Mouse (Mus musculus): ENCODE measurements at regions not wholly inside any gene's neighbourhood (a gene's known extent, or its start where the extent isn't known, plus 50 kb on each side); places are given as distances from the start of the nearest gene placed in this dataset.

GRCm38 (mm10) chr12:107120486-107121186 is 367.8 kb upstream of the 3110018I06Rik start:
- H3K4me1 ChIP-seq (replicated peaks; ENCODE audit: control insufficient read depth, insufficient read depth, low read length), result no peaks in the 10 kb centered on the region
- no peak overlapping the region for H3K27ac ChIP-seq (ENCODE audit: low read length)
- H3K4me3 ChIP-seq (replicated peaks; ENCODE audit: low read length), result no peak overlapping the region
- no peak overlapping the region for H3K4me2 ChIP-seq (ENCODE audit: low read length)
- H3K9ac ChIP-seq (replicated peaks; ENCODE audit: low read depth, low read length), result no peak overlapping the region
- no peaks in the 10 kb centered on the region for H3K36me3 ChIP-seq (ENCODE audit: control insufficient read depth, insufficient read depth)
- WGBS, result 91% methylated on average over 21 of the region's 21 CpGs
- H3K27me3 ChIP-seq (replicated peaks; ENCODE audit: control insufficient read depth, insufficient read depth, low read length), result no peaks in the 10 kb centered on the region
- H3K9me3 ChIP-seq (ENCODE audit: control insufficient read depth, low read length), result no peaks in the 10 kb centered on the region
- ATAC-seq, result no peak

DNA sequence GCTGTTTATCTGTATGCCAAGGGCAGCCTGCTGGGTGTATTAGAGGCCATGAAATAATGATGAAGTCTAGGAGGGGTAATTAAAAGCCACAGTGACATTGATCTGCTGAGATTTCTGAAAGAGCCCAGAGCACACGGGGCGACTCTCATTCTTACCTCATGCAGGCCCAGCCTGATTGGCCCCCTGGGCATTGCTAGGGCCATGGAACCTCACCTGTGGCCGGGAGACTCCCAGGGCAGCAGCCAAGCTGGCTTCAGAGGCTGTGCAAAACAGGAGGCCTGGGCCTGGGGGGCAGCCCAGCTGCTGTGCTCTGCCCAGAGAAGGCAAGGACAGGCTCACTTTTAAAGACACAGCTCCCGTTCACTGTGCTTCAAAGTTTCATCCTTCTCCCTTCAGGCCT is 366.4 kb upstream of the 3110018I06Rik start:
- WGBS, result 42% methylated on average over 4 of the region's 4 CpGs
- H3K9ac ChIP-seq (replicated peaks; ENCODE audit: low read depth, low read length), result no peak overlapping the region
- ATAC-seq, result no peak
- no peak overlapping the region for H3K27ac ChIP-seq (ENCODE audit: low read length)
- H3K9me3 ChIP-seq (ENCODE audit: control insufficient read depth, low read length), result no peaks in the 10 kb centered on the region
- H3K4me3 ChIP-seq (replicated peaks; ENCODE audit: low read length), result no peak overlapping the region
- H3K27me3 ChIP-seq (replicated peaks; ENCODE audit: control insufficient read depth, insufficient read depth, low read length), result no peaks in the 10 kb centered on the region
- no peaks in the 10 kb centered on the region for H3K4me1 ChIP-seq (replicated peaks; ENCODE audit: control insufficient read depth, insufficient read depth, low read length)
- H3K36me3 ChIP-seq (ENCODE audit: control insufficient read depth, insufficient read depth), result no peaks in the 10 kb centered on the region
- H3K4me2 ChIP-seq (ENCODE audit: low read length), result no peak overlapping the region

DNA sequence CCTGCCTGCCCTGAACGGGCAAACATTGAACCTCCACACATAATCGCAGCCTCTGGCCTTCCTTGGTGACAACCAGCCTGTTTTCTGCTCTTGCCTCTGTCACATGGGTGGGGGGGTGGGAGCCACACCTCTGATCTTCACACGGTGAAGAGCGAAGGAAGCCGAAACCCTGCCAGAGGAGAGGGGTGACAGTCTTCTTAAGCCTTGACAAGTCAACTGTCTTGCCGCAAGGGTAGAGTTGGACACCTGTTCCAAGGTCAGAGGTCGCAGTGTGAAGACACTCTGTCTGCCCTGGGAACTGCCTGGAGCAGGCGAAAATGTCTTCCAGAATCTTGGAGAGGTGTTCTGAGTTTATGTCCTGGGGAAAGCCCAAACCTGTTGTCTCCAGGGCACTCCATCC is 364.8 kb upstream of the 3110018I06Rik start:
- 89% methylated on average over 8 of the region's 8 CpGs for WGBS
- Histone ChIP-seq H3K27ac (ENCODE audit: low read length) (no peak overlapping the region), H3K9ac (replicated peaks; ENCODE audit: low read depth, low read length) (no peak overlapping the region), H3K36me3 (ENCODE audit: control insufficient read depth, insufficient read depth) (no peaks in the 10 kb centered on the region), H3K4me3 (replicated peaks; ENCODE audit: low read length) (no peak overlapping the region), H3K4me2 (ENCODE audit: low read length) (no peak overlapping the region), H3K4me1 (replicated peaks; ENCODE audit: control insufficient read depth, insufficient read depth, low read length) (no peaks in the 10 kb centered on the region), H3K27me3 (replicated peaks; ENCODE audit: control insufficient read depth, insufficient read depth, low read length) (no peaks in the 10 kb centered on the region), H3K9me3 (ENCODE audit: control insufficient read depth, low read length) (no peaks in the 10 kb centered on the region)
- no peak for ATAC-seq

DNA sequence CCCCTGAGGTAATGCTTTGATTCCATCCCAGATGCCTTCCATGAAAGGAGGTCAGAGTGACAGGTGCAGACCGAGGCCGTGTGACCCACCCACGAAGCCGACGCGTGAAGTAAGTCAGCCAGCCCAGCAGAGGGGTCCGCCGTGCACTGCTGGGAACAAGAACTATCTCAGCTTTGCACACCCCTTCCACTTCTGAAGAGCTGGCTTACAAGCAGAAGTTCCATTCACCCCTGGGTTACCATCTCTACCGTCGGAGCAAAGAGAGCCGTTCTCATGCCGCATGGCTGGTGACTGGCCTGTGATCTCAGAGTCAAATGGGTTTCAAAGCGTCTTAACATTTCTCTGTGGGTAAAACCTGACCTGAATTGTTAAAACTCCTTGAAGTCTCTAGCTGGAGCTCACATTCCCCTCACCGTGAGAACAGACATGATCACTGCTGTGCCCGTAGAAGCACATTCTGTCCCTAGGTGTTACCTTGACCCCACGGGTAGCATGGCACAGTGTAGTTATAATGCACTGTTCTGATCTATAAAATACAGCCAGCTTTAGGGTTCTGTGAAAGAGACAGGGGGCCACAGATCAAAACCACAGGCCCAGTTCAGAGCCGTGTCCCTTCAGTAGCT is 364.1 kb upstream of the 3110018I06Rik start:
- no peaks in the 10 kb centered on the region for H3K4me1 ChIP-seq (replicated peaks; ENCODE audit: control insufficient read depth, insufficient read depth, low read length)
- no peak overlapping the region for H3K4me2 ChIP-seq (ENCODE audit: low read length)
- ATAC-seq, result no peak
- H3K9me3 ChIP-seq (ENCODE audit: control insufficient read depth, low read length), result no peaks in the 10 kb centered on the region
- H3K4me3 ChIP-seq (replicated peaks; ENCODE audit: low read length), result no peak overlapping the region
- WGBS, result 89% methylated on average over 17 of the region's 17 CpGs
- no peak overlapping the region for H3K27ac ChIP-seq (ENCODE audit: low read length)
- H3K9ac ChIP-seq (replicated peaks; ENCODE audit: low read depth, low read length), result no peak overlapping the region
- no peaks in the 10 kb centered on the region for H3K27me3 ChIP-seq (replicated peaks; ENCODE audit: control insufficient read depth, insufficient read depth, low read length)
- no peaks in the 10 kb centered on the region for H3K36me3 ChIP-seq (ENCODE audit: control insufficient read depth, insufficient read depth)

- WGBS, result 33% methylated on average over 7 of the region's 7 CpGs
- Histone ChIP-seq H3K4me1 (replicated peaks; ENCODE audit: control insufficient read depth, insufficient read depth, low read length) (no peaks in the 10 kb centered on the region), H3K36me3 (ENCODE audit: control insufficient read depth, insufficient read depth) (no peaks in the 10 kb centered on the region), H3K9me3 (ENCODE audit: control insufficient read depth, low read length) (no peaks in the 10 kb centered on the region), H3K4me2 (ENCODE audit: low read length) (no peak overlapping the region), H3K9ac (replicated peaks; ENCODE audit: low read depth, low read length) (no peak overlapping the region), H3K27me3 (replicated peaks; ENCODE audit: control insufficient read depth, insufficient read depth, low read length) (no peaks in the 10 kb centered on the region), H3K27ac (ENCODE audit: low read length) (no peak overlapping the region), H3K4me3 (replicated peaks; ENCODE audit: low read length) (no peak overlapping the region)
- ATAC-seq, result no peak
These were observed 363.2 kb upstream of the 3110018I06Rik start for GRCm38 (mm10) chr12:107125201-107125600.

- H3K36me3 ChIP-seq (ENCODE audit: control insufficient read depth, insufficient read depth), result no peaks in the 10 kb centered on the region
- no peaks in the 10 kb centered on the region for H3K27me3 ChIP-seq (replicated peaks; ENCODE audit: control insufficient read depth, insufficient read depth, low read length)
- H3K9ac ChIP-seq (replicated peaks; ENCODE audit: low read depth, low read length), result no peak overlapping the region
- no peak overlapping the region for H3K27ac ChIP-seq (ENCODE audit: low read length)
- 90% methylated on average over 10 of the region's 10 CpGs for WGBS
- no peaks in the 10 kb centered on the region for H3K4me1 ChIP-seq (replicated peaks; ENCODE audit: control insufficient read depth, insufficient read depth, low read length)
- H3K9me3 ChIP-seq (ENCODE audit: control insufficient read depth, low read length), result no peaks in the 10 kb centered on the region
- H3K4me2 ChIP-seq (ENCODE audit: low read length), result no peak overlapping the region
- H3K4me3 ChIP-seq (replicated peaks; ENCODE audit: low read length), result no peak overlapping the region
- no peak for ATAC-seq
These were observed 362.4 kb upstream of the 3110018I06Rik start for GRCm38 (mm10) chr12:107126056-107126455.

DNA sequence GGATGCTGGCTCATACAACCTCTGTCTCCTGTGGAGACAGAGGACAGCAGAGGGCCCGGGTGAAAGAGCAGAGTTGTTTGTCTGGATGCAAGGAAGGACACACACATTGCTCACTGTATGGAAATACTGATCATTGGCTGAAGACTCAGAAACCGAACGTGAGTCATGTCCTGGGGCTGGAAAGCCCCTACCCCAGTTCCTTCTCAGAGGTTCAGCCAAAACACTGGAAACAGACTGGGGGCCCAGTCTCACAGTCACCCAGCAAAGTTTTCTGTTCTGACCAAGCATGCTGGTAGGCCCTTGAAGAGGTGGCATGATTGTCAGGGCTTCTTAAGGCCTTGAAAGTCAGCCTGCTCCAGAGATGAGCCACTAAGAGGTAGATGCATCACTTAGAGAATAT is 360.8 kb upstream of the 3110018I06Rik start:
- Histone ChIP-seq H3K9ac (replicated peaks; ENCODE audit: low read depth, low read length) (no peak overlapping the region), H3K4me3 (replicated peaks; ENCODE audit: low read length) (no peak overlapping the region), H3K36me3 (ENCODE audit: control insufficient read depth, insufficient read depth) (no peaks in the 10 kb centered on the region), H3K9me3 (ENCODE audit: control insufficient read depth, low read length) (no peaks in the 10 kb centered on the region), H3K4me1 (replicated peaks; ENCODE audit: control insufficient read depth, insufficient read depth, low read length) (no peaks in the 10 kb centered on the region), H3K27me3 (replicated peaks; ENCODE audit: control insufficient read depth, insufficient read depth, low read length) (no peaks in the 10 kb centered on the region), H3K27ac (ENCODE audit: low read length) (no peak overlapping the region), H3K4me2 (ENCODE audit: low read length) (no peak overlapping the region)
- no peak for ATAC-seq
- 86% methylated on average over 3 of the region's 3 CpGs for WGBS

- Histone ChIP-seq H3K4me2 (ENCODE audit: low read length) (no peak overlapping the region), H3K27me3 (replicated peaks; ENCODE audit: control insufficient read depth, insufficient read depth, low read length) (no peaks in the 10 kb centered on the region), H3K27ac (ENCODE audit: low read length) (no peak overlapping the region), H3K36me3 (ENCODE audit: control insufficient read depth, insufficient read depth) (no peaks in the 10 kb centered on the region), H3K4me1 (replicated peaks; ENCODE audit: control insufficient read depth, insufficient read depth, low read length) (no peaks in the 10 kb centered on the region), H3K4me3 (replicated peaks; ENCODE audit: low read length) (no peak overlapping the region), H3K9me3 (ENCODE audit: control insufficient read depth, low read length) (no peaks in the 10 kb centered on the region), H3K9ac (replicated peaks; ENCODE audit: low read depth, low read length) (no peak overlapping the region)
- ATAC-seq, result no peak
- 66% methylated on average over 6 of the region's 6 CpGs for WGBS
These were observed 359.2 kb upstream of the 3110018I06Rik start for GRCm38 (mm10) chr12:107129232-107129631.

- Histone ChIP-seq H3K9me3 (ENCODE audit: control insufficient read depth, low read length) (no peaks in the 10 kb centered on the region), H3K27me3 (replicated peaks; ENCODE audit: control insufficient read depth, insufficient read depth, low read length) (no peaks in the 10 kb centered on the region), H3K4me1 (replicated peaks; ENCODE audit: control insufficient read depth, insufficient read depth, low read length) (no peaks in the 10 kb centered on the region), H3K36me3 (ENCODE audit: control insufficient read depth, insufficient read depth) (no peaks in the 10 kb centered on the region), H3K4me3 (replicated peaks; ENCODE audit: low read length) (no peak overlapping the region), H3K9ac (replicated peaks; ENCODE audit: low read depth, low read length) (no peak overlapping the region), H3K27ac (ENCODE audit: low read length) (no peak overlapping the region), H3K4me2 (ENCODE audit: low read length) (no peak overlapping the region)
- 77% methylated on average over 7 of the region's 7 CpGs for WGBS
- no peak for ATAC-seq
These were observed 357.1 kb upstream of the 3110018I06Rik start for GRCm38 (mm10) chr12:107131351-107131750.

All from forebrain, embryonic 16.5 days (tissue).